Mouse (Mus musculus) lung, adult 2 months (tissue): ENCODE results near the gene Gne.

ENCODE experiments used
- CTCF ChIP-seq: fragments of 200-500 bp; IDR thresholded peaks from 2 replicates; pipeline ENCODE4 v1.5.1; 2011; ENCODE audit warnings: mild to moderate bottlenecking, low read length, control low read depth; ENCODE audit not compliant: insufficient read depth
- POLR2A ChIP-seq: fragments of 200-500 bp; IDR thresholded peaks from 2 replicates; pipeline ENCODE4 v1.6.1; 2011; ENCODE audit warnings: low read depth, mild to moderate bottlenecking, control low read depth, low read length, borderline replicate concordance; ENCODE audit errors: extremely low read depth

DNA sequence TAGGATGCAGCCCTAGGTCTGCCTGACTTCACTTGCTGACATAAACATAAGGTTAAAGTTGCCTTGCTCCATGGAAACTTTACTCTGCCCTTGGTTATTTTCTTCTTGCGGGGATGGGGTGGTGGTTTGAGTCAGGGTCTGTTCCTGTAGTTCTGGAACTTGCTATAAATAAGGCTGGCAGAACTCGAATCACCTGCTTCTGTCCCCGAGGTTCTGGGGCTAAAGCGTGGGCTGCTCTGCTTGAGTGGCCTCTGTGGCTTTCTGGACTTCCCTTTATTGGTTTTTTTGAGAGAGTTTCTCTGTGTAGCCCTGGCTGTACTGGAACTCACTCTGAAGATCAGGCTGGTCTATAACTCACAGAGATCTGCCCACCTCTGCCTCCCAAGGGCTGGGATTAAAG lies 67.9 kb downstream of the Gne start:
- no peak for TF ChIP-seq POLR2A
- TF ChIP-seq CTCF, result no peak
